Mouse (Mus musculus) induced T-regulatory cell, adult 2 months (primary cell): Measurements from ENCODE around the gene Prpf39.
A peak's percentile ranks its signal among the peaks of the same experiment; 100 is the strongest.

Experiments
- DNase-seq: peaks from one replicate; pipeline ENCODE4 v3.0.0-alpha.2; 2012; ENCODE audit warnings: low read depth

Prpf39 gene

GRCm38 (mm10) chr12:65036190-65036870, at the start of gene Prpf39:
TSS of gene Prpf39 (plus strand) at chr12:65036333.
- DNase-seq, result peak; percentile 94

GRCm38 (mm10) chr12:65007725-65008124, 28.4 kb upstream of the Prpf39 start:
- DNase-seq, result no peak

- DNase-seq, result no peak
Measured at GRCm38 (mm10) chr12:65022842-65023241, 13.3 kb upstream of the Prpf39 start.

GRCm38 (mm10) chr12:65035839-65036189, 319 bp upstream of the Prpf39 start:
- DNase-seq, result no peak

GRCm38 (mm10) chr12:65036892-65037545, 886 bp downstream of the Prpf39 start:
- DNase-seq, result no peak

- peak; percentile 47 for DNase-seq
Measured at GRCm38 (mm10) chr12:65037546-65037937, 1.4 kb downstream of the Prpf39 start.

- DNase-seq, result peak; percentile 52
Measured at GRCm38 (mm10) chr12:65048799-65049198, 12.7 kb downstream of the Prpf39 start.

- no peak for DNase-seq
Measured at GRCm38 (mm10) chr12:65058203-65058602, 22.1 kb downstream of the Prpf39 start.

GRCm38 (mm10) chr12:65061082-65061481, 24.9 kb downstream of the Prpf39 start:
- DNase-seq, result no peak

- peak; percentile 82 for DNase-seq
Measured at GRCm38 (mm10) chr12:65065241-65065640, 29.1 kb downstream of the Prpf39 start.

- DNase-seq, result peak; percentile 21
Measured at GRCm38 (mm10) chr12:65066234-65066633, 30.1 kb downstream of the Prpf39 start.

- DNase-seq, result no peak
Measured at GRCm38 (mm10) chr12:65068409-65068808, 32.3 kb downstream of the Prpf39 start.

GRCm38 (mm10) chr12:65072911-65073610, 36.9 kb downstream of the Prpf39 start:
- DNase-seq, result peak; percentile 55

GRCm38 (mm10) chr12:65073611-65074178, 37.6 kb downstream of the Prpf39 start, which contains the start of gene Fkbp3:
TSS of gene Fkbp3 (minus strand) at chr12:65074007.
- DNase-seq, result peak; percentile 99

GRCm38 (mm10) chr12:65074651-65075050, 38.5 kb downstream of the Prpf39 start:
- no peak for DNase-seq

- DNase-seq, result peak; percentile 99
Measured at GRCm38 (mm10) chr12:65075085-65075732, 39.1 kb downstream of the Prpf39 start, which contains the start of gene Fancm. TSS of gene Fancm (plus strand) at chr12:65075603.

- no peak for DNase-seq
Measured at GRCm38 (mm10) chr12:65075733-65076310, 39.7 kb downstream of the Prpf39 start.

- no peak for DNase-seq
Measured at GRCm38 (mm10) chr12:65076906-65077305, 40.8 kb downstream of the Prpf39 start.

GRCm38 (mm10) chr12:65108746-65109145, 72.6 kb downstream of the Prpf39 start:
- DNase-seq, result no peak

- DNase-seq, result no peak
Measured at GRCm38 (mm10) chr12:65111503-65111902, 75.4 kb downstream of the Prpf39 start.

- no peak for DNase-seq
Measured at GRCm38 (mm10) chr12:65112811-65113210, 76.7 kb downstream of the Prpf39 start.
